Mouse (Mus musculus) embryonic facial prominence, embryonic 14.5 days (tissue): ENCODE measurements around the gene Trim33. TPM values are rescaled to one million over a fixed set of nuclear protein-coding genes. Genes with fewer than 3 reads are reported as not detected.
A peak's percentile ranks its signal among the peaks of the same experiment; 100 is the strongest.

Experiments
- ATAC-seq: fragments of 200-750 bp; cut with Nextera tagmentation; 2 replicates; pipeline ENCODE4 v1.8.0; 2017; ENCODE audit warnings: low read depth, moderate number of reproducible peaks, moderate TSS enrichment
- DNase-seq: peaks from one replicate; pipeline ENCODE4 v3.0.0-alpha.2; 2015; ENCODE audit warnings: low spot score
- H3K27ac ChIP-seq: fragments of 300-500 bp; sonication (generic); replicated peaks from 2 replicates; pipeline ENCODE4 v1.5.1; 2014; ENCODE audit warnings: low read depth, mild to moderate bottlenecking, low read length, moderate library complexity
- H3K27me3 ChIP-seq: fragments of 300-500 bp; sonication (generic); replicated peaks from 2 replicates; pipeline ENCODE4 v1.6.1; 2014; ENCODE audit warnings: low read length; ENCODE audit not compliant: control insufficient read depth, insufficient read depth
- H3K36me3 ChIP-seq: fragments of 300-500 bp; sonication (generic); 2 replicates; pipeline ENCODE4 v1.6.1; 2014; ENCODE audit warnings: low read length, mixed read lengths; ENCODE audit not compliant: control insufficient read depth, insufficient read depth
- H3K4me1 ChIP-seq: fragments of 300-500 bp; sonication (generic); 2 replicates; pipeline ENCODE4 v1.6.1; 2014; ENCODE audit warnings: antibody characterized with exemption, low read length; ENCODE audit not compliant: control insufficient read depth, insufficient read depth
- H3K4me2 ChIP-seq: fragments of 300-500 bp; sonication (generic); 2 replicates; pipeline ENCODE4 v1.6.1; 2014; ENCODE audit warnings: low read depth, mild to moderate bottlenecking, low read length, moderate library complexity, mixed read lengths
- H3K4me3 ChIP-seq: fragments of 300-500 bp; sonication (generic); 2 replicates; pipeline ENCODE4 v1.5.1; 2014; ENCODE audit warnings: low read depth, mild to moderate bottlenecking, low read length
- H3K9ac ChIP-seq: fragments of 300-500 bp; sonication (generic); 2 replicates; pipeline ENCODE4 v1.6.1; 2014; ENCODE audit warnings: low read depth, mild to moderate bottlenecking, low read length, moderate library complexity, mixed read lengths
- H3K9me3 ChIP-seq: fragments of 300-500 bp; sonication (generic); 2 replicates; pipeline ENCODE4 v1.6.1; 2016; ENCODE audit warnings: low read length; ENCODE audit not compliant: control insufficient read depth
- WGBS: fragments of 180-500 bp; shearing (Covaris S2); extraction: QIAGEN DNeasy Blood & Tissue Kit; methylation state at CpG from one replicate; pipeline ENCODE4 v1.1.7; 2014; 5-methylcytosine and 5-hydroxymethylcytosine counted together
- polyA plus RNA-seq: library from polyadenylated mRNA; unstranded; fragments of >200 nt; fragmentation: Nextera tagmentation; extraction: Ambion mirVana; gene quantifications from 2 replicates; pipeline ENCODE4 v1.2.1, GENCODE M21; 2014

Gene Trim33
- polyA plus RNA-seq, 1 experiment from 2014 or later: 17.3 TPM

- Histone ChIP-seq H3K27ac (no peak overlapping the region), H3K4me1 (no peaks in the 10 kb centered on the region), H3K36me3 (no peaks in the 10 kb centered on the region), H3K27me3 (no peaks in the 10 kb centered on the region), H3K9me3 (no peaks in the 10 kb centered on the region), H3K9ac (no peak overlapping the region), H3K4me2 (no peak overlapping the region), H3K4me3 (no peak overlapping the region)
- ATAC-seq (no peak), DNase-seq (peak; percentile 16)
- 31% methylated on average over 8 of the region's 8 CpGs for WGBS
These were observed 94.9 kb downstream of the Trim33 start for GRCm38 (mm10) chr3:103374028-103374427.

DNA sequence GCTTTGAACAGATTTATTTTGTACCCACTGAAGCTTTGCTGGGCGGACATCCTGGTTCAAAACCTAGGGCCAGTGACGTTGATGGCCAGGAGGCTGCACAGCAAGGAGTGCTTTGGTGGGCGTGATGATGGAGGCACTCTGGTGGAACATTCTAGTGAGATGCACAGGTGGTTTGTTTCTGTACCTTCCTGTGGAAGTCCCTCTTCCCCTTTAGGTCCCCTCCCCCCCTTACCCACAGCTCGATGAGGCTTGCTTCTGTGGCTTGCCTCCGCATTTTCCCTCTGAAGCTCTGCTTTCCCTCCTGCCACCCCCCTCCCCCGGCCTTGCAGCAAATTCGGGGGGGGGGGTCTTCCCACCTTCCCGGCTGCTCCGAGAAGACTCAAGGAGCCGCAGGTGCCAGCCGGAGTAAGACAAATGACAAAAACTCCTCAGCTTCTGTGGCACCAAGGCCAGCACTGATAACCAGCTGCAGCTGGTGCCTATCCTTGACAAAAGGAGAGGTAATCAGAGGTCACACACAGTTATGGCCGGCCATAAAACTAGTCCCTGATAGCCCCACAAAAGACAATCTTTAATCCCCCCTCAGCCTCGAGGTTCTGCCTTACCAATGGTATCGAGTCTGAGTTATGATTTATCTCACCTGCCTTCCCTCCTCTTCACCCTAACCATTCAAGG, 96.2 kb downstream of the Trim33 start:
- ATAC-seq (no peak), DNase-seq (no peak)
- no peak overlapping the region for H3K4me2 ChIP-seq
- H3K9me3 ChIP-seq: no peaks in the 10 kb centered on the region
- H3K4me1 ChIP-seq: no peaks in the 10 kb centered on the region
- no peaks in the 10 kb centered on the region for H3K27me3 ChIP-seq
- 60% methylated on average over 14 of the region's 14 CpGs for WGBS
- no peaks in the 10 kb centered on the region for H3K36me3 ChIP-seq
- H3K9ac ChIP-seq: no peak overlapping the region
- no peak overlapping the region for H3K4me3 ChIP-seq
- no peak overlapping the region for H3K27ac ChIP-seq

GRCm38 (mm10) chr3:103378018-103378417, 98.9 kb downstream of the Trim33 start:
- DNase-seq: peak; percentile 86
- no peaks in the 10 kb centered on the region for H3K36me3 ChIP-seq

DNA sequence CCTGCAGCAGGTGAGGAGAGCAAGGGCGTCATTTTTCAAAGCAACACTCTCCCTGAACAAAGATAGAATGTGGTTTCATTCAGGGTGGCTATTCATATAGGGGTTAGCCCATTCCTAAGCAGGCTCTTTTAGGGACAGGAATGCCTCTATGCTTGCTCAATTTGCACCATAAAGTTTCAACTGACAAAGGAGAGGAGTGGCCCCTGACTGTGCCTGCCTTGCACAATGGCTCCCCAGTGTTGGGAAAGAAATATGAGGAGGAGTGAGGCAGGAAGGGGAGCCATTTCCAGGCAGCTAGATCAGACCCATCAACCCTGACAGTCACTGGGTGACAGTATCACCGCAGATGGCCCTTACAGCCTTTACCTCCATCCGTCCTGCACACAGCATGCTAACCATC, 100.3 kb downstream of the Trim33 start:
- no peak for DNase-seq
- Histone ChIP-seq H3K4me3 (no peak overlapping the region), H3K9ac (no peak overlapping the region), H3K36me3 (no peaks in the 10 kb centered on the region), H3K27ac (no peak overlapping the region), H3K4me2 (no peak overlapping the region), H3K9me3 (no peaks in the 10 kb centered on the region), H3K4me1 (no peaks in the 10 kb centered on the region), H3K27me3 (no peaks in the 10 kb centered on the region)
- peak; percentile 66; the same call in 1 of the 2 replicates for ATAC-seq
- WGBS: 58% methylated on average over 3 of the region's 3 CpGs

More at GRCm38 (mm10) chr3:103378018-103378417, 98.9 kb downstream of the Trim33 start:
- Histone ChIP-seq H3K27ac (no peak overlapping the region; the same call in 1 of the 2 replicates), H3K4me2 (no peak overlapping the region), H3K9ac (no peak overlapping the region), H3K4me1 (no peaks in the 10 kb centered on the region), H3K4me3 (no peak overlapping the region), H3K9me3 (no peaks in the 10 kb centered on the region), H3K27me3 (no peaks in the 10 kb centered on the region)
- ATAC-seq: peak; percentile 78

- no peak for ATAC-seq
- Histone ChIP-seq H3K9ac (no peak overlapping the region), H3K4me3 (no peak overlapping the region), H3K4me1 (no peaks in the 10 kb centered on the region), H3K36me3 (no peaks in the 10 kb centered on the region), H3K27me3 (no peaks in the 10 kb centered on the region), H3K9me3 (no peaks in the 10 kb centered on the region), H3K4me2 (no peak overlapping the region), H3K27ac (no peak overlapping the region)
- WGBS: 82% methylated on average over 8 of the region's 8 CpGs
- no peak for DNase-seq
These were observed 101.7 kb downstream of the Trim33 start for GRCm38 (mm10) chr3:103380814-103381213.

- no peaks in the 10 kb centered on the region for H3K4me1 ChIP-seq
- no peak overlapping the region for H3K4me3 ChIP-seq
- no peak for ATAC-seq
- H3K36me3 ChIP-seq: no peaks in the 10 kb centered on the region
- WGBS: 91% methylated on average over 6 of the region's 6 CpGs
- H3K27me3 ChIP-seq: no peaks in the 10 kb centered on the region
- no peak overlapping the region for H3K4me2 ChIP-seq
- DNase-seq: no peak
- H3K9me3 ChIP-seq: no peaks in the 10 kb centered on the region
- no peak overlapping the region for H3K27ac ChIP-seq
- no peak overlapping the region for H3K9ac ChIP-seq
These were observed 102.3 kb downstream of the Trim33 start for GRCm38 (mm10) chr3:103381441-103381840.

- peak; percentile 82 for ATAC-seq
- H3K4me3 ChIP-seq: 0 out of 2 replicates have a peak overlapping the region, but pooled peaks have one; percentile 11
- 17% methylated on average over 17 of the region's 17 CpGs for WGBS
These were observed 103.9 kb downstream of the Trim33 start for GRCm38 (mm10) chr3:103382872-103383567.

DNA sequence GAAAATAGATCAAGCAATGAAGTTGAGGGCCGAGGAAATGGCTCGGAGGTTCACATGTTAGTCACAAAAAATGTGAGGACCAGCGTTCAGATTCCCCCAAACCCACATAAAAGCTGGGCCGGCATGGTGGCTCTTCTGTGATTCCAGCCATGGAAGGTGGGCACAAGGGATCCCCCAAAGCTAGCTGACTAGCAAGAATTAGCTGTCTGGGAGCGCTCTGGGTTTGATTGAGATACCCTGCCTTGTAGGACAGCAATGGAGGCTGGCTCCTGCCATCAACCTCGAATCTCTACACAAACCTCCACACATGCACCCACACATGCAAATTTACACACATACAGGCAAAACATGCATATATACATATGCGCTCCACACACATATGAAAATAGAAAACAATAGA, 105.4 kb downstream of the Trim33 start:
- 85% methylated on average over 7 of the region's 7 CpGs for WGBS

More at GRCm38 (mm10) chr3:103382872-103383567, 103.9 kb downstream of the Trim33 start:
- Histone ChIP-seq H3K4me1 (no peaks in the 10 kb centered on the region), H3K4me2 (peak overlapping the region; percentile 41), H3K36me3 (no peaks in the 10 kb centered on the region), H3K9ac (no peak overlapping the region), H3K9me3 (no peaks in the 10 kb centered on the region), H3K27ac (no peak overlapping the region), H3K27me3 (no peaks in the 10 kb centered on the region)
- peak; percentile 94 for DNase-seq

More for the DNA sequence above, 105.4 kb downstream of the Trim33 start:
- Histone ChIP-seq H3K4me2 (no peak overlapping the region), H3K9me3 (no peaks in the 10 kb centered on the region), H3K27me3 (no peaks in the 10 kb centered on the region), H3K27ac (no peak overlapping the region), H3K9ac (no peak overlapping the region), H3K36me3 (no peaks in the 10 kb centered on the region), H3K4me1 (no peaks in the 10 kb centered on the region), H3K4me3 (no peak overlapping the region)
- DNase-seq (no peak), ATAC-seq (no peak)
